Mouse (Mus musculus) left cerebral cortex, adult 2 months (tissue): ENCODE data around the gene Tpk1. TPM values are rescaled to one million over a fixed set of nuclear protein-coding genes. Genes with fewer than 3 reads are reported as not detected.

Experiments
- DNase-seq, 2 experiments: peaks; one replicate each; pipeline ENCODE4 v3.0.0; 2021 to 2022; ENCODE audit warnings: low spot score in 2 of 2, mixed read lengths in 1 of 2; ENCODE audit errors: extremely low spot score in 1 of 2
- H3K27ac ChIP-seq: fragments of 200-600 bp; 2 replicates; pipeline ENCODE4 v1.8.1; 2022
- H3K4me3 ChIP-seq: fragments of 200-600 bp; 2 replicates; pipeline ENCODE4 v1.8.1; 2022
- CTCF ChIP-seq: fragments of 200-600 bp; IDR thresholded peaks from 2 replicates; pipeline ENCODE4 v1.8.1; 2022; ENCODE audit warnings: antibody characterized with exemption, mild to moderate bottlenecking, moderate library complexity
- intact Hi-C: fragments of 180-260 bp; cut with DNase I; formaldehyde crosslinking; loops from one replicate; pipeline ENCODE4 v1.15.1; 2025
- long read RNA-seq, 2 experiments: library from polyadenylated mRNA; stranded (forward); transcript quantifications; one replicate each; pipeline ENCODE4 v2.0.0; 2021; ENCODE audit warnings: borderline mapping rate in 2 of 2
- total RNA-seq, 2 experiments: library from RNA; stranded (reverse); gene quantifications; 2 replicates each; pipeline ENCODE4 v1.2.3; 2021

Tpk1 gene
- 1 to 10 TPM; 3.2 to 3.9 TPM for total RNA-seq
- long read RNA-seq, experiment 1, partial matches to known transcripts: 0 of 2 reads
- long read RNA-seq, experiment 1, other reads (novel, unspliced or antisense): 1 of 2 reads
- long read RNA-seq, experiment 2, transcript Tpk1-201 (9 exons, 2,671 nt): major isoform, 5 of 5 reads
- long read RNA-seq, experiment 2, partial matches to known transcripts: 0 of 5 reads
- long read RNA-seq, experiment 2, other reads (novel, unspliced or antisense): 0 of 5 reads

- peak; percentile 28 for TF ChIP-seq CTCF
- DNase-seq: peak; percentile 94 to 95
- H3K27ac ChIP-seq: peak within 1 kb of the TSS; percentile 97
- peak within 1 kb of the TSS; percentile 61 for H3K4me3 ChIP-seq
- intact Hi-C loops: loop anchor here (1.0 to 5.0 kb wide), 3 partner anchors 24 to 271 kb away; no protein-coding TSS in a partner anchor
Observed at GRCm38 (mm10) chr6:43665677-43666546, at the start of gene Tpk1. Gene Tpk1, minus strand, starts transcription at chr6:43666278.

GRCm38 (mm10) chr6:43702810-43703614 lies 36.9 kb upstream of the Tpk1 start:
- H3K27ac ChIP-seq: no peak overlapping the region
- TF ChIP-seq CTCF: no peak
- no peak for DNase-seq
- intact Hi-C loops: no loop called here
- no peak overlapping the region for H3K4me3 ChIP-seq

- no peak for TF ChIP-seq CTCF
- DNase-seq: no peak
- no peak overlapping the region for H3K4me3 ChIP-seq
- intact Hi-C loops: no loop called here
- no peak overlapping the region for H3K27ac ChIP-seq
Observed at GRCm38 (mm10) chr6:43691863-43692262, 25.8 kb upstream of the Tpk1 start.

- intact Hi-C loops: loop anchor here (2.0 to 5.0 kb wide), 2 partner anchors 289 to 1341 kb away; no protein-coding TSS in a partner anchor
- peak; percentile 65 for TF ChIP-seq CTCF
- DNase-seq: no peak
- no peak overlapping the region for H3K4me3 ChIP-seq
- no peak overlapping the region for H3K27ac ChIP-seq
Observed at GRCm38 (mm10) chr6:43685985-43686384, 19.9 kb upstream of the Tpk1 start.

GRCm38 (mm10) chr6:43682535-43682934 lies 16.5 kb upstream of the Tpk1 start:
- Histone ChIP-seq H3K27ac (no peak overlapping the region), H3K4me3 (no peak overlapping the region)
- no peak for DNase-seq
- TF ChIP-seq CTCF: no peak
- intact Hi-C loops: no loop called here

GRCm38 (mm10) chr6:43678689-43679212 lies 12.7 kb upstream of the Tpk1 start:
- TF ChIP-seq CTCF: no peak
- Histone ChIP-seq H3K4me3 (no peak overlapping the region), H3K27ac (no peak overlapping the region)
- no peak for DNase-seq
- intact Hi-C loops: no loop called here

- H3K27ac ChIP-seq: no peak overlapping the region
- no peak for TF ChIP-seq CTCF
- intact Hi-C loops: no loop called here
- no peak overlapping the region for H3K4me3 ChIP-seq
- no peak for DNase-seq
Observed at GRCm38 (mm10) chr6:43677566-43677965, 11.5 kb upstream of the Tpk1 start.

- no peak for TF ChIP-seq CTCF
- no peak overlapping the region for H3K27ac ChIP-seq
- intact Hi-C loops: no loop called here
- no peak for DNase-seq
- H3K4me3 ChIP-seq: no peak overlapping the region
Observed at GRCm38 (mm10) chr6:43676139-43676538, 10.1 kb upstream of the Tpk1 start.

- H3K27ac ChIP-seq: no peak overlapping the region
- no peak for TF ChIP-seq CTCF
- intact Hi-C loops: no loop called here
- DNase-seq: no peak
- no peak overlapping the region for H3K4me3 ChIP-seq
Observed at GRCm38 (mm10) chr6:43674986-43675760, 9.1 kb upstream of the Tpk1 start.

GRCm38 (mm10) chr6:43670939-43671338 lies 4.9 kb upstream of the Tpk1 start:
- TF ChIP-seq CTCF: no peak
- no peak overlapping the region for H3K4me3 ChIP-seq

GRCm38 (mm10) chr6:43667681-43668080 lies 1.6 kb upstream of the Tpk1 start:
- DNase-seq: no peak
- no peak overlapping the region for H3K4me3 ChIP-seq
- intact Hi-C loops: loop anchor here (5.0 kb wide), 1 partner anchor 150 kb away; no protein-coding TSS in a partner anchor
- no peak overlapping the region for H3K27ac ChIP-seq
- TF ChIP-seq CTCF: no peak

More at GRCm38 (mm10) chr6:43670939-43671338, 4.9 kb upstream of the Tpk1 start:
- DNase-seq: no peak
- H3K27ac ChIP-seq: no peak overlapping the region
- intact Hi-C loops: no loop called here
